Mouse (Mus musculus) lung, postnatal 14 days (tissue): ENCODE data around the gene Macrod2.
A peak's percentile ranks its signal among the peaks of the same experiment; 100 is the strongest.

Experiments used
- DNase-seq: peaks from one replicate; pipeline ENCODE4 v3.0.0; 2021

Gene Macrod2

GRCm38 (mm10) chr2:141229820-141230219, 834.7 kb downstream of the Macrod2 start:
- DNase-seq: no peak

GRCm38 (mm10) chr2:141231011-141231668, 836.0 kb downstream of the Macrod2 start:
- DNase-seq: no peak

- peak; percentile 12 for DNase-seq
Measured at GRCm38 (mm10) chr2:141234306-141234705, 839.2 kb downstream of the Macrod2 start.

GRCm38 (mm10) chr2:141234724-141235453, 839.8 kb downstream of the Macrod2 start:
- DNase-seq: no peak

GRCm38 (mm10) chr2:141247680-141248079, 852.6 kb downstream of the Macrod2 start:
- no peak for DNase-seq

- DNase-seq: no peak
Measured at GRCm38 (mm10) chr2:141264582-141264981, 869.5 kb downstream of the Macrod2 start.

- DNase-seq: no peak
Measured at GRCm38 (mm10) chr2:141266591-141266990, 871.5 kb downstream of the Macrod2 start.

GRCm38 (mm10) chr2:141271541-141271940, 876.4 kb downstream of the Macrod2 start:
- DNase-seq: no peak

GRCm38 (mm10) chr2:141272966-141273365, 877.9 kb downstream of the Macrod2 start:
- no peak for DNase-seq

- DNase-seq: no peak
Measured at GRCm38 (mm10) chr2:141274262-141274661, 879.2 kb downstream of the Macrod2 start.

GRCm38 (mm10) chr2:141279130-141279698, 884.1 kb downstream of the Macrod2 start:
- DNase-seq: peak; percentile 51

GRCm38 (mm10) chr2:141280817-141281216, 885.7 kb downstream of the Macrod2 start:
- DNase-seq: no peak

GRCm38 (mm10) chr2:141286110-141286747, 891.1 kb downstream of the Macrod2 start:
- DNase-seq: no peak

GRCm38 (mm10) chr2:141288494-141288893, 893.4 kb downstream of the Macrod2 start:
- peak; percentile 15 for DNase-seq

- DNase-seq: peak; percentile 43
Measured at GRCm38 (mm10) chr2:141289059-141289713, 894.1 kb downstream of the Macrod2 start.

- DNase-seq: no peak
Measured at GRCm38 (mm10) chr2:141292847-141293246, 897.7 kb downstream of the Macrod2 start.

GRCm38 (mm10) chr2:141299168-141299567, 904.1 kb downstream of the Macrod2 start:
- no peak for DNase-seq

GRCm38 (mm10) chr2:141301030-141301429, 905.9 kb downstream of the Macrod2 start:
- DNase-seq: no peak

GRCm38 (mm10) chr2:141308406-141308805, 913.3 kb downstream of the Macrod2 start:
- DNase-seq: no peak

- DNase-seq: no peak
Measured at GRCm38 (mm10) chr2:141312136-141312948, 917.2 kb downstream of the Macrod2 start.

GRCm38 (mm10) chr2:141315349-141315748, 920.2 kb downstream of the Macrod2 start:
- no peak for DNase-seq

- no peak for DNase-seq
Measured at GRCm38 (mm10) chr2:141323956-141324460, 928.9 kb downstream of the Macrod2 start.
